Mouse (Mus musculus): ENCODE measurements around the gene Srp72. TPM values are rescaled to one million over a fixed set of nuclear protein-coding genes. Genes with fewer than 3 reads are reported as not detected.
"Not testable (repeated sequence)": the region's sequence is repeated elsewhere in the genome, so short reads cannot be mapped to it uniquely, and the experiment has no call there.

Srp72 gene
- polyA plus RNA-seq, 1 experiment from 2014 or later = 106 TPM

GRCm38 (mm10) chr5:77010352-77010751, 35.9 kb downstream of the Srp72 start:
- H3K4me1 ChIP-seq = no peaks in the 10 kb centered on the region
- no peak overlapping the region for H3K27ac ChIP-seq (replicated peaks)
- no peak overlapping the region for H3K4me2 ChIP-seq (replicated peaks)
- no peak for ATAC-seq (ENCODE audit: insufficient number of reproducible peaks, low FRiP score, low TSS enrichment, low read depth)
- H3K9ac ChIP-seq = no peak overlapping the region
- no peaks in the 10 kb centered on the region for H3K36me3 ChIP-seq
- WGBS = 86% methylated on average over 9 of the region's 9 CpGs
- H3K27me3 ChIP-seq = no peaks in the 10 kb centered on the region
- no peaks in the 10 kb centered on the region for H3K9me3 ChIP-seq (replicated peaks)
- no peak overlapping the region for H3K4me3 ChIP-seq (replicated peaks)

- H3K9me3 ChIP-seq (replicated peaks) = no peaks in the 10 kb centered on the region
- WGBS = 62% methylated on average over 3 of the region's 3 CpGs
- no peak overlapping the region for H3K4me3 ChIP-seq (replicated peaks)
- peaks cover 1% of the 10 kb centered on the region; the same call in 1 of the 2 replicates for H3K4me1 ChIP-seq
- H3K36me3 ChIP-seq = no peaks in the 10 kb centered on the region
- H3K27ac ChIP-seq (replicated peaks) = no peak overlapping the region
- ATAC-seq (ENCODE audit: insufficient number of reproducible peaks, low FRiP score, low TSS enrichment, low read depth) = no peak
- H3K4me2 ChIP-seq (replicated peaks) = no peak overlapping the region
- H3K9ac ChIP-seq = no peak overlapping the region
- H3K27me3 ChIP-seq = no peaks in the 10 kb centered on the region
Measured at GRCm38 (mm10) chr5:77011082-77011481, 36.6 kb downstream of the Srp72 start.

DNA sequence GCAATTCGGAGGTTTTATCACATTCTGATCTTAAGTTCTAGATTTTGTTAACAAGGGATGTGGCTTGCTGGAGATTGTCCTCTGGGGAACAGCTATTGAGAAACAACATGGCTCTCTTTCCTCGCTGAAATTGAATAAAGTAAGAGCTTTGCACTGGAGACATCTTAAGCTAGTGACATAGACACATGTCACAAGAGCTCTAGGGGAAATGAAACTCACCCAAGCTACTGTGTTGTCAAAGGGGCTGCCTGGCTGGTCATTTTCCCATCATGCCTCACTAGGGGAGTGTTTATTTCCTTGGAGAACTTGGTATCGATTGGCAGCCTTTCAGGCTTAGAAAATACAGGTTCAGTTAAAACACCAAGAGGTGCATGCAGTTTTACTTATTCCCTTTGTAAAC, 38.7 kb downstream of the Srp72 start:
- WGBS = 67% methylated on average over 3 of the region's 3 CpGs
- ATAC-seq (ENCODE audit: insufficient number of reproducible peaks, low FRiP score, low TSS enrichment, low read depth) = no peak

DNA sequence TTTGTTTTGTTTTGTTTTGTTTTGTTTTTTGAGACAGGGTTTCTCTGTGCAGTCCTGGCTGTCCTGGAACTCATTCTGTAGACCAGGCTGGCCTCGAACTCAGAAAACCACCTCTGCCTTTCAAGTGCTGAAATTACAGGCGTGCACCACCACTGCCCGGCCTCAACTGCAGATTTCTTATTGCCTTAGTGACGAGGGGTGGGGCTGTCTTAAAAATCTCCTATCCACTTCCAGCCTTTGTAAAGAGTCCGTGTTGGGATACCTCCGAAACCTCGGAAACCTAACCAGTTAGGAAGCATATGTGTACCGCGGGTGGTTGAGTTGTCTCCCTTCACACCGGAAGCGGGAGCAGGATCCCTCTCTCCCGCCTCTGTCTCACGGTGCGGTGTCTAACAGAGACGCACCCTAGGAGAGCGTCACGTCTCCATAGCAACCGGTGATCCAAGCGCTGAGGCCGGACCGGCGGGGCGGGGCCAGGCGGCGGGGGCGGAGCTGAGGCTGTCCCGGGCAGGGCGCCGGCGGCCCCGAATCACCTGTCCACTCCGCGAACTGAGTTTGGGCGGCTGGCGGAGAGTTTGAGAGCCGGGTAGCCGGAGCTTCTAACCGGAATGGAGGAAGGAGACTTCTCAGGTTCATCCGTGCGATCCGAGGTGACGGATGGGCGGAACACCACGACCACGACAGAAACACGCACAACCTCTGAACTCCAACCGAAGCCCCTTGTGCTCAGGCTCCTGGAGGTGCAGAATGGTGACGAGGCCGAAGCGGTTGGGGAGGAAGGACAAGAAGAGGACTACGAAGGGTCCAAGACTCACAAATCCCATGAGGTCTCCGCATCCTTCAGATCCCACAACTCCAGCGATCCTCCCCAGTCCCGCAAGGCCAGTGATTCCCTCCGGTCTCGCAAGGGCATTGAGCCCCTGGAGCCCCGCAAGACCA, 41.3 kb downstream of the Srp72 start, which contains the start of gene Thegl:
Gene Thegl, plus strand, starts transcription at position 480 of the 939 bp plus-strand sequence.
- peaks cover 4% of the 10 kb centered on the region; the same call in 1 of the 2 replicates for H3K4me1 ChIP-seq
- H3K9ac ChIP-seq = 0 out of 2 replicates have a peak within 1 kb of the TSS, but pooled peaks have one; percentile 9
- peak within 1 kb of the TSS; percentile 53 for H3K4me3 ChIP-seq (replicated peaks)
- 11% methylated on average over 57 of the region's 57 CpGs for WGBS
- no peaks in the 10 kb centered on the region for H3K9me3 ChIP-seq (replicated peaks)
- no peak within 1 kb of the TSS for H3K27ac ChIP-seq (replicated peaks)
- peak; percentile 91 for ATAC-seq (ENCODE audit: insufficient number of reproducible peaks, low FRiP score, low TSS enrichment, low read depth)
- no peaks in the 10 kb centered on the region for H3K36me3 ChIP-seq
- H3K4me2 ChIP-seq (replicated peaks) = peak within 1 kb of the TSS; percentile 89
- no peaks in the 10 kb centered on the region for H3K27me3 ChIP-seq

More for the DNA sequence above, 38.7 kb downstream of the Srp72 start:
- Histone ChIP-seq H3K4me2 (replicated peaks) (no peak overlapping the region), H3K36me3 (no peaks in the 10 kb centered on the region), H3K9me3 (replicated peaks) (no peaks in the 10 kb centered on the region), H3K27me3 (no peaks in the 10 kb centered on the region), H3K9ac (no peak overlapping the region), H3K27ac (replicated peaks) (no peak overlapping the region), H3K4me1 (peaks cover 4% of the 10 kb centered on the region; the same call in 1 of the 2 replicates), H3K4me3 (replicated peaks) (no peak overlapping the region)

DNA sequence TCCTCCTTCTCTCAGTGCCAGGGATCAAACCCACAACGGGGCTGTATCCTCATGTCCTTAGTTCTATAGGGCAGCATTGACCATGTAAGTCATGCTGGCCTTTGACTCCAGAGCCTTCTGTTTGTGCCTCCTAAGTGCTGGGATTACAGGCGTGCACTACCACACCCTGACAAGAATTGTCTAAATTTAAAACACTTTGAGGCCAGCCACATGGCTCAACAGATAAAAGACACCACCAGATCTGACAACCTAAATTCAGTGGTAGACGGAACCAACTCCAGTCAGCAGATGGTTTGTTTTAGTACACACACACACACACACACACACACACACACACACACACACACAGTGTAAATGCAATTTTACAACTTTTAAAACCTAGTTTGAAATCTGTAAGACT, 53.6 kb downstream of the Srp72 start:
- ATAC-seq (ENCODE audit: insufficient number of reproducible peaks, low FRiP score, low TSS enrichment, low read depth) = no peak
- Histone ChIP-seq H3K9ac (no peak overlapping the region), H3K4me2 (replicated peaks) (no peak overlapping the region), H3K4me1 (no peaks in the 10 kb centered on the region), H3K4me3 (replicated peaks) (no peak overlapping the region), H3K36me3 (no peaks in the 10 kb centered on the region), H3K27ac (replicated peaks) (no peak overlapping the region), H3K9me3 (replicated peaks) (no peaks in the 10 kb centered on the region), H3K27me3 (no peaks in the 10 kb centered on the region)
- WGBS = 62% methylated on average over 3 of the region's 3 CpGs

- no peak overlapping the region for H3K4me3 ChIP-seq (replicated peaks)
- no peaks in the 10 kb centered on the region for H3K9me3 ChIP-seq (replicated peaks)
- no peak overlapping the region for H3K27ac ChIP-seq (replicated peaks)
- no peak for ATAC-seq (ENCODE audit: insufficient number of reproducible peaks, low FRiP score, low TSS enrichment, low read depth)
- H3K4me2 ChIP-seq (replicated peaks) = no peak overlapping the region
- no peaks in the 10 kb centered on the region for H3K4me1 ChIP-seq
- no peaks in the 10 kb centered on the region for H3K27me3 ChIP-seq
- H3K36me3 ChIP-seq = no peaks in the 10 kb centered on the region
- WGBS = 75% methylated on average over 5 of the region's 5 CpGs
- H3K9ac ChIP-seq = no peak overlapping the region
Measured at GRCm38 (mm10) chr5:77029735-77030134, 55.3 kb downstream of the Srp72 start.

GRCm38 (mm10) chr5:77035101-77035500, 60.6 kb downstream of the Srp72 start:
- not testable (repeated sequence) for H3K9ac ChIP-seq; H3K27ac ChIP-seq (replicated peaks); ATAC-seq (ENCODE audit: insufficient number of reproducible peaks, low FRiP score, low TSS enrichment, low read depth); H3K36me3 ChIP-seq; H3K4me1 ChIP-seq; H3K27me3 ChIP-seq; H3K4me2 ChIP-seq (replicated peaks); H3K9me3 ChIP-seq (replicated peaks); H3K4me3 ChIP-seq (replicated peaks)

DNA sequence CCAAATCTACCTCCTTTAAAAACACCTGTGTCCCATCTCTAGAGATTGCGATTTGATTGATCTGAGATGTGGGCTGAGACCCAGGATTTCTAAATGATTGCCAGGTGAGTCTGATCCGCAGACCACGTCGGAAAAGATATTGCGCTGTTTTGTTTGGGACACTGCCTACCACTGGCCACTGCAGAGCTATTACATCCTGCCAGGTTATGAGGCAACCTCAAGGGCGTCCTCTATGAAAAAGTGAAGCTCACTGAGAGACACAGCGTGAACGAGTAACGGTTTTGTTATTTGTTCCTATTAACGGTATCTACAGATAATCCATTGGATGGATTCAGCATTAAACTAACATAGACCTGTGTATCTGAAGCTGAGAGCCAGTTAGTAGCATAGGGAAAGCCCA, 64.0 kb downstream of the Srp72 start:
- H3K9ac ChIP-seq = no peak overlapping the region
- ATAC-seq (ENCODE audit: insufficient number of reproducible peaks, low FRiP score, low TSS enrichment, low read depth) = no peak
- H3K4me3 ChIP-seq (replicated peaks) = no peak overlapping the region
- no peak overlapping the region for H3K4me2 ChIP-seq (replicated peaks)
- WGBS = 80% methylated on average over 10 of the region's 10 CpGs
- H3K27ac ChIP-seq (replicated peaks) = no peak overlapping the region
- no peaks in the 10 kb centered on the region for H3K9me3 ChIP-seq (replicated peaks)
- H3K27me3 ChIP-seq = no peaks in the 10 kb centered on the region
- no peaks in the 10 kb centered on the region for H3K4me1 ChIP-seq
- H3K36me3 ChIP-seq = no peaks in the 10 kb centered on the region

DNA sequence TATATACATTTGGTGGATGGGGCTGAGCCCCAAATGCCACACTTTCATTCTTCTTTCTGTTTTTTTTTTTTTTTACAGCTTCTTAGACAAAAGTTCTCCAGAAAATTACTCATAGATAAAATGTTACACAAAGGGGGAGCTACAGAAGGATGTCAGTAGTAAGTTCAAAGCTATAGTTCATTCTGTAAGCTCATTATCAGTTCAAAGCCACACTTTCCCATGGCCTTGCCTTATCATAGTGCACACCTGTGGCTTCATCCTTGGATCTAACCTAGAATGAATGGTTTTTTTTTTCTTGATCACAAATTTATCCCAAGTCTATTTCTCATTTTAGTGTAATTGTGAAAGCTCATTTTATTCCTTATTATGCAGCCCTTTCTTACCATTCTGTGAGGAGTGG, 64.9 kb downstream of the Srp72 start:
- Histone ChIP-seq H3K4me1 (no peaks in the 10 kb centered on the region), H3K4me2 (replicated peaks) (no peak overlapping the region), H3K36me3 (no peaks in the 10 kb centered on the region), H3K9ac (no peak overlapping the region), H3K9me3 (replicated peaks) (no peaks in the 10 kb centered on the region), H3K27ac (replicated peaks) (no peak overlapping the region), H3K4me3 (replicated peaks) (no peak overlapping the region), H3K27me3 (no peaks in the 10 kb centered on the region)
- no peak for ATAC-seq (ENCODE audit: insufficient number of reproducible peaks, low FRiP score, low TSS enrichment, low read depth)

- H3K9ac ChIP-seq = no peak overlapping the region
- H3K4me2 ChIP-seq (replicated peaks) = no peak overlapping the region
- H3K4me1 ChIP-seq = no peaks in the 10 kb centered on the region
- H3K27me3 ChIP-seq = no peaks in the 10 kb centered on the region
- H3K4me3 ChIP-seq (replicated peaks) = no peak overlapping the region
- whole genome bisulfite sequencing = 66% methylated on average over 5 of the region's 5 CpGs
- no peaks in the 10 kb centered on the region for H3K36me3 ChIP-seq
- H3K27ac ChIP-seq (replicated peaks) = no peak overlapping the region
- no peaks in the 10 kb centered on the region for H3K9me3 ChIP-seq (replicated peaks)
- ATAC-seq (ENCODE audit: insufficient number of reproducible peaks, low FRiP score, low TSS enrichment, low read depth) = no peak
Measured at GRCm38 (mm10) chr5:77044362-77044761, 69.9 kb downstream of the Srp72 start.

Measured in embryonic facial prominence, embryonic 15.5 days (tissue).